Mouse (Mus musculus) lung, postnatal 25 days (tissue): ENCODE measurements at regions not wholly inside any gene's neighbourhood (a gene's known extent, or its start where the extent isn't known, plus 50 kb on each side); places are given as distances from the start of the nearest gene placed in this dataset.

ENCODE experiments used
- DNase-seq: peaks from one replicate; pipeline ENCODE4 v3.0.0; 2022; ENCODE audit warnings: low spot score

- no peak for DNase-seq
These were observed 70.0 kb upstream of the Gli2 start for GRCm38 (mm10) chr1:119123402-119123801.

DNA sequence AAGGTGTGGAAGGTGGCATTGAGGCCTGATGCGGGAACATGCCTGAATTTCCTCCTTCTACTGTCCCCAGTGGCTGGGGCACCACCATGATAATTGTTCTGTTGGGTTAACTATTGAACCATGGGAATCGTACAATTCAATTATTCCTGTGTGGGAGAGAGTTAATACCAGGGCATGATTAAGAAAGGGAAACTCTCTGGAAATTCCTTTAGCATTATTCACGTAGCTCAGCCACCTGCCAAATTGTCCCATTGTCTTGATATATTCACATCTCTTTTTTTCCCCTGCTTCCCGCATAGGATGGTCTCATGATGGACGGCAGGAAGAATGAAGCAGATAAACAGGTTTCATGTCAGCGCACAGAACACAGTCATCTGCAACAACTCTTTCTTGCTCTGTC is 69.6 kb upstream of the Gli2 start:
- DNase-seq = no peak

GRCm38 (mm10) chr1:119119863-119120569 is 66.6 kb upstream of the Gli2 start:
- DNase-seq = peak; percentile 12

- no peak for DNase-seq
These were observed 61.8 kb upstream of the Gli2 start for GRCm38 (mm10) chr1:119115106-119115674.

GRCm38 (mm10) chr1:119108578-119108977 is 55.2 kb upstream of the Gli2 start:
- no peak for DNase-seq

- no peak for DNase-seq
These were observed 53.0 kb upstream of the Gli2 start for GRCm38 (mm10) chr1:119106246-119106975.
